Comparison of ENCODE assay signal across 9 mouse cellular contexts in the genomic region with DNA sequence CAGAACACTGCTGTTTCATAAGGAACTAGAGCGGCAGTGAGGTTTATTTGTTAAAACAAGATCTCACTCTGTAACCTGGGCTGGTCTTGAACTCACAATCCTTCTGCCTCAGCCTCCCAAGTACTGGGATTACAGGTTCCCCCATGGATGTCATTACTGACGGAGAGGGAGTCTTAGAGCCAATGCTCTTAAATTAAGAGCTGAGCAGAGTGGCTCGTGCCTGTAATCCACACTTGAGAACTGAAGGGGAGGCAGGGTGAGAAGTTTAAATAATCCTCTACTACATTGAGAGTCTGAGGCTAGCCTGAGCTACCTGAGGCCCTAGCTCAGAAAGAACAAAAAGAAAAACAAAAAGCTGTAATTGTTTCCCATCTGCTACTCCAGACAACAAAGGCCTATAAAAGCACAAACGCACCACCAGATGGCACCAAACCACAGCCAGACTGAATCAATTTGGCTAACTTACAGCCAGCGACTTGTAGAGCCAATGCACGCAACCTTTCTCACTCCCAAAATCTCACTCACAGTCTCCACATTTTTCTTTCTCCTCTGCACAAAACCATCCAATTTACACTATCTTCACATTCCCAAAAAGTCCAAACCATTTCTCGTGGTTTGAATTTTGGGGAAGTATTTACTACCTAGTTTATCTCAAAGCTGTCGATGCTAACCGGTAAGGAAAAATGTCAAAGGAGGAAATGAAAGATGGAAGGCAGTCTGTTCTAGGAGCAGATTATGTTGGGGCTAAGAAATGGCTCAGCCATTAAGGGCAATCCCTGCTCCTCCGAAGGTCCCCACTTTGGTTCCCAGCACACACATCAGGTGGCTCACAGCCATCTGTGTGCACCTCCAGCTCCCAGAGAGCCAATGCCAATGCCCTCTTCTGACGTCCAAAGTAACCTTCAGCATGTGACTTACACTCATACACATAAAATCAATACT. TPM values are rescaled to one million over a fixed set of nuclear protein-coding genes. Genes with fewer than 3 reads are reported as not detected.
DNase-seq lines count a peak whose midpoint lies in the region; ATAC-seq and TF ChIP-seq lines count a peak whose summit lies in the region.
"Had no signal": no experiment of that assay in that cellular context is flagged by ENCODE, and none has a peak within 500 bp of the region (broad histone marks: within the 10 kb centered on the region; RNA-seq: fewer than 3 reads in every experiment).

No protein-coding gene starts in this region.

- in situ Hi-C loops in Patski (cut with MboI; ENCODE audit: low pct_unique_long_range_greater_than_20kb): loop anchor here (5.0 kb wide), 1 partner anchor 78 kb away; no protein-coding TSS in a partner anchor

- POLR2A ChIA-PET in Patski (lab: Charles Lee): interaction anchor here (1.0 to 1.6 kb wide), 3 partner anchors 10 to 68 kb away, joined by 3 to 4 read pairs (median 4); no protein-coding TSS in a partner anchor

- CTCF ChIA-PET in Patski (lab: Charles Lee): interaction anchor here (0.8 to 2.8 kb wide), 35 partner anchors 7 to 118 kb away, joined by 3 to 36 read pairs (median 5); no protein-coding TSS in a partner anchor

- H3K9ac ChIP-seq in hindbrain, embryonic 15.5 days: no peak overlapping the region

- no peaks in the 10 kb centered on the region for H3K36me3 ChIP-seq in hindbrain, embryonic 15.5 days

- peak; percentile 62 for ATAC-seq in Patski
- ATAC-seq in frontal cortex, adult (ENCODE audit: low TSS enrichment): peak; percentile 88
- ATAC-seq in hindbrain, embryonic 15.5 days (ENCODE audit: low FRiP score, low read depth): 0 out of 2 replicates have a peak, but pooled peaks have one; percentile 51

- H3K4me3 ChIP-seq in cerebellum, adult 2 months (replicated peaks; ENCODE audit: insufficient read depth, low read depth, low read length): no peak overlapping the region
- H3K4me3 ChIP-seq in hindbrain, embryonic 15.5 days: no peak overlapping the region

- no peaks in the 10 kb centered on the region for H3K4me1 ChIP-seq in cerebellum, adult 2 months (ENCODE audit: control insufficient read depth, insufficient read depth, low read length)
- H3K4me1 ChIP-seq in hindbrain, embryonic 15.5 days (replicated peaks): no peaks in the 10 kb centered on the region

- H3K9me3 ChIP-seq in hindbrain, embryonic 15.5 days: no peaks in the 10 kb centered on the region

- 47% methylated on average over 11 of the region's 11 CpGs for WGBS in cerebellum, adult 2 months
- 53% methylated on average over 11 of the region's 11 CpGs for WGBS in hindbrain, embryonic 15.5 days

- TF ChIP-seq CTCF in Patski (IDR thresholded peaks at IDR 0.05): peak; percentile 95
- peak; percentile 85 for TF ChIP-seq CTCF in cerebellum, adult 2 months (IDR thresholded peaks at IDR 0.05; ENCODE audit: borderline replicate concordance, insufficient read depth, low read depth, low read length)

- TF ChIP-seq POLR2A in cerebellum, adult 2 months (IDR thresholded peaks at IDR 0.05; ENCODE audit: borderline replicate concordance, insufficient read depth, low read length): no peak

- DNase-seq in Patski (ENCODE audit: low read depth, low spot score): no peak
- peak; percentile 80 to 85 for DNase-seq in cerebellum, adult 2 months
- DNase-seq in left cerebral cortex, adult 18-20 months (ENCODE audit: low spot score in 2 of 2): peak; percentile 86 to 89
- DNase-seq in mesoderm, embryonic 11.5 days (ENCODE audit: low read depth, low spot score): peak; percentile 90
- DNase-seq in right cerebral cortex, postnatal 36 days (ENCODE audit: low spot score in 2 of 2): peak; percentile 67 to 74
- peak; percentile 70 for DNase-seq in yolk sac, embryonic 10.5 days (ENCODE audit: low spot score)

- H3K4me2 ChIP-seq in hindbrain, embryonic 15.5 days: no peak overlapping the region

- no peaks in the 10 kb centered on the region for H3K27me3 ChIP-seq in Patski
- no peaks in the 10 kb centered on the region for H3K27me3 ChIP-seq in cerebellum, adult 2 months (ENCODE audit: control insufficient read depth, insufficient read depth, low read length)
- no peaks in the 10 kb centered on the region for H3K27me3 ChIP-seq in hindbrain, embryonic 15.5 days

- H3K27ac ChIP-seq in cerebellum, adult 2 months (ENCODE audit: insufficient read depth, low read length): no peak overlapping the region
- no peak overlapping the region for H3K27ac ChIP-seq in hindbrain, embryonic 15.5 days (replicated peaks)
- H3K27ac ChIP-seq: macrophage had no signal

RNA-seq across cellular contexts. Expression of a gene that starts 51.3 kb away (rescaled TPM):
- polyA plus RNA-seq in Patski (2021): 69.6 TPM
- 38.8 and 39.1 TPM in 2 replicates for polyA plus RNA-seq in cerebellum, adult 2 months (2012; rRNA removed)
- 34.2 and 35.7 TPM in 2 replicates for polyA plus RNA-seq in hindbrain, embryonic 15.5 days (2015; fragmentation: Nextera tagmentation; extraction: Ambion mirVana)
- total RNA-seq in left cerebral cortex, adult 18-20 months (2021): 10 to 100 TPM; 58.3 to 60.2 TPM
